In the genomic region with DNA sequence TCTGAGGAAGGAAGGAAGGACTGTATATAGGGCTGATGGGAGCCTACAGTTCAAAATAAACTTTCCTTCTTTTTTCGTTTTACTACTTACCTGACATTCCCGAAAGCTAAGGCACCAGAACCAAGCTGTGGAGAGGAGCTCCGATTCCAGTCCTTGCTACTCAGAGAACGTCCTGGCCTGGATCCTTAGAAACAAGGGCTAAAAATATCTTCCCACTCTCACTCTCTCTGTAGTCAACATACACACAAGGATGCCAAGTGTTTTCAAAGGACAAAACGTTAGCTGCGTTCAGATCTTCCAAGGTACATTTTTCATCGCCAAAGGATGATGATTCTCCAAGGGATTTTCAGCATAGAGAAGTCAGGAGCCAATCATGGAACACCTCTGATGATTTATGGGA, we compare ENCODE assay signal across 35 mouse cellular contexts. TPM values are rescaled to one million over a fixed set of nuclear protein-coding genes. Genes with fewer than 3 reads are reported as not detected.
DNase-seq lines count a peak whose midpoint lies in the region; ATAC-seq lines count a peak whose summit lies in the region.
"Had no signal": no experiment of that assay in that cellular context is flagged by ENCODE, and none has a peak within 500 bp of the region (broad histone marks: within the 10 kb centered on the region; RNA-seq: fewer than 3 reads in every experiment).

No protein-coding gene starts in this region.

- no peak overlapping the region for H3K4me2 ChIP-seq in heart, embryonic 16.5 days (ENCODE audit: low read depth, low read length)
- H3K4me2 ChIP-seq in heart, embryonic 12.5 days = no peak overlapping the region
- H3K4me2 ChIP-seq: embryonic facial prominence, embryonic 13.5 days; forebrain, embryonic 12.5 days; hindbrain, embryonic 15.5 days; limb, embryonic 13.5 days; liver, embryonic 12.5 days had no signal

- no peaks in the 10 kb centered on the region for H3K27me3 ChIP-seq in heart, embryonic 16.5 days (ENCODE audit: control insufficient read depth, insufficient read depth, low read length)
- no peaks in the 10 kb centered on the region for H3K27me3 ChIP-seq in heart, embryonic 12.5 days (replicated peaks)
- H3K27me3 ChIP-seq: embryonic facial prominence, embryonic 13.5 days; forebrain, embryonic 12.5 days; hindbrain, embryonic 15.5 days; limb, embryonic 13.5 days had no signal

- WGBS in heart, embryonic 16.5 days = 56% methylated on average over 7 of the region's 7 CpGs
- 70% methylated on average over 7 of the region's 7 CpGs for WGBS in heart, embryonic 12.5 days

- peaks cover 13% of the 10 kb centered on the region for H3K4me1 ChIP-seq in heart, embryonic 16.5 days (ENCODE audit: control insufficient read depth, insufficient read depth, low read length)
- H3K4me1 ChIP-seq in heart, embryonic 12.5 days (replicated peaks) = peaks cover 17% of the 10 kb centered on the region

- no peak for ATAC-seq in heart, embryonic 16.5 days (replicated peaks; ENCODE audit: extremely low read depth, insufficient read depth, low FRiP score)
- no peak for ATAC-seq in heart, embryonic 12.5 days (ENCODE audit: insufficient number of reproducible peaks, low FRiP score)
- ATAC-seq in monocyte, adult 5-6 weeks (replicated peaks; ENCODE audit: insufficient number of reproducible peaks, low FRiP score, low TSS enrichment, poor library complexity, severe bottlenecking) = no peak
- ATAC-seq: liver, embryonic 12.5 days; midbrain, embryonic 16.5 days had no signal

- H3K36me3 ChIP-seq in heart, embryonic 16.5 days (ENCODE audit: control insufficient read depth, insufficient read depth) = no peaks in the 10 kb centered on the region
- no peaks in the 10 kb centered on the region for H3K36me3 ChIP-seq in heart, embryonic 12.5 days
- H3K36me3 ChIP-seq: embryonic facial prominence, embryonic 13.5 days; forebrain, embryonic 12.5 days; hindbrain, embryonic 15.5 days; limb, embryonic 13.5 days; liver, embryonic 12.5 days; midbrain, embryonic 10.5 days had no signal

- H3K4me3 ChIP-seq in heart, embryonic 16.5 days (ENCODE audit: low read length) = no peak overlapping the region
- H3K4me3 ChIP-seq in heart, embryonic 12.5 days = no peak overlapping the region
- H3K4me3 ChIP-seq: embryonic facial prominence, embryonic 13.5 days; erythroblast, embryonic 14.5 days; forebrain, embryonic 12.5 days; hindbrain, embryonic 15.5 days; limb, embryonic 13.5 days; liver, embryonic 12.5 days; midbrain, embryonic 10.5 days had no signal

- no peak overlapping the region for H3K9ac ChIP-seq in heart, embryonic 16.5 days (ENCODE audit: low read length)
- no peak overlapping the region for H3K9ac ChIP-seq in heart, embryonic 12.5 days
- H3K9ac ChIP-seq: embryonic facial prominence, embryonic 13.5 days; forebrain, embryonic 12.5 days; hindbrain, embryonic 15.5 days; limb, embryonic 13.5 days; liver, embryonic 12.5 days had no signal

- peak; percentile 39 to 53 for DNase-seq in heart, adult 18-20 months
- no peak for DNase-seq in heart, postnatal 25 days (ENCODE audit: low spot score)
- peak; percentile 49 for DNase-seq in adipocyte (ENCODE audit: low spot score)
- peak; percentile 39 for DNase-seq in brain, adult 2 months (ENCODE audit: low read depth, low spot score)
- DNase-seq: adrenal gland, adult 8-10 months; cerebellum, adult 2 months; cerebellum, postnatal 36 days; embryo, embryonic 11 days; kidney, adult 2 months; lung, adult 18-20 months; lung, postnatal 10 days; thymus, adult 2 months; thymus, postnatal 4 days had no signal

- no peaks in the 10 kb centered on the region for H3K9me3 ChIP-seq in heart, embryonic 16.5 days (replicated peaks; ENCODE audit: control insufficient read depth, low read length)
- no peaks in the 10 kb centered on the region for H3K9me3 ChIP-seq in heart, embryonic 12.5 days (replicated peaks)
- H3K9me3 ChIP-seq: embryonic facial prominence, embryonic 13.5 days; forebrain, embryonic 12.5 days; hindbrain, embryonic 15.5 days; limb, embryonic 13.5 days; liver, embryonic 12.5 days; midbrain, embryonic 10.5 days had no signal

- H3K27ac ChIP-seq in heart, embryonic 16.5 days (ENCODE audit: low read length) = peak overlapping the region; percentile 51; the same call in 1 of the 2 replicates
- H3K27ac ChIP-seq in heart, embryonic 12.5 days (ENCODE audit: poor library complexity, severe bottlenecking) = no peak overlapping the region; the same call in 1 of the 2 replicates
- H3K27ac ChIP-seq: embryonic facial prominence, embryonic 13.5 days; forebrain, embryonic 12.5 days; hindbrain, embryonic 15.5 days; kidney, postnatal 0 days; limb, embryonic 13.5 days; liver, embryonic 12.5 days; midbrain, embryonic 10.5 days had no signal

- intact Hi-C loops in heart, postnatal 25 days (cut with DNase I) = loop anchor here (2.0 to 5.0 kb wide), 2 partner anchors 35 to 344 kb away; a partner anchor contains a TSS

RNA-seq across cellular contexts. Expression of a gene that starts 0.5 kb away (rescaled TPM):
- 1 to 10 TPM in 1 of 2 experiments, under 1 TPM in 1; 0.72 to 1.2 TPM for total RNA-seq in heart, adult 18-20 months (2021)
- under 1 TPM; 0.75 to 0.94 TPM for total RNA-seq in heart, postnatal 25 days (2021)
- polyA plus RNA-seq in heart, embryonic 16.5 days (2015; fragmentation: Nextera tagmentation; extraction: Ambion mirVana) = 0.11 TPM in 1 of 2 replicates, not detected in the other
- not detected in 2 replicates for polyA plus RNA-seq in heart, embryonic 12.5 days (2016; fragmentation: Nextera tagmentation; extraction: Ambion mirVana)
- not detected in 3 replicates for total RNA-seq in monocyte, adult 5-6 weeks (2017)
- total RNA-seq: adrenal gland, adult 8-10 months; hematopoietic stem cell, adult 5-6 weeks; MEL had no signal
- polyA plus RNA-seq: C2C12; erythroblast, embryonic 14.5 days; intestine, embryonic 14.5 days; large intestine, adult 2 months; limb, embryonic 13.5 days; liver, embryonic 12.5 days; small intestine, adult 2 months; stomach, embryonic 16.5 days had no signal

RNA-seq across cellular contexts. Expression of a gene that starts 2.7 kb away (rescaled TPM):
- total RNA-seq in heart, adult 18-20 months (2021) = 100 to 1,000 TPM; 113 to 125 TPM
- 10 to 100 TPM; 92.4 to 93.0 TPM for total RNA-seq in heart, postnatal 25 days (2021)
- polyA plus RNA-seq in heart, embryonic 16.5 days (2015; fragmentation: Nextera tagmentation; extraction: Ambion mirVana) = 10.3 and 13.6 TPM in 2 replicates
- polyA plus RNA-seq in heart, embryonic 12.5 days (2016; fragmentation: Nextera tagmentation; extraction: Ambion mirVana) = 16.2 and 18.1 TPM in 2 replicates
- total RNA-seq in monocyte, adult 5-6 weeks (2017) = 14.7 to 21.9 TPM (median 18.5 TPM) in 3 replicates

RNA-seq across cellular contexts. Expression of a gene that starts 35.6 kb away (rescaled TPM):
- total RNA-seq in heart, adult 18-20 months (2021) = not detected
- total RNA-seq in heart, postnatal 25 days (2021) = not detected
- 5.6 and 6.4 TPM in 2 replicates for polyA plus RNA-seq in heart, embryonic 16.5 days (2015; fragmentation: Nextera tagmentation; extraction: Ambion mirVana)
- polyA plus RNA-seq in heart, embryonic 12.5 days (2016; fragmentation: Nextera tagmentation; extraction: Ambion mirVana) = 10.9 and 11.6 TPM in 2 replicates
- total RNA-seq in monocyte, adult 5-6 weeks (2017) = 3.1 to 8.9 TPM (median 5.7 TPM) in 3 replicates
- total RNA-seq: adrenal gland, adult 8-10 months; layer of hippocampus, postnatal 14 days had no signal
- polyA plus RNA-seq: cerebellum, adult 2 months; frontal cortex, adult 2 months; hindbrain, embryonic 15.5 days; kidney, adult 2 months; large intestine, adult 2 months; midbrain, embryonic 16.5 days; neural tube, embryonic 14.5 days; stomach, embryonic 16.5 days had no signal

RNA-seq across cellular contexts. Expression of a gene that starts 58.8 kb away (rescaled TPM):
- total RNA-seq in heart, adult 18-20 months (2021) = 10 to 100 TPM; 31.9 to 33.7 TPM
- total RNA-seq in heart, postnatal 25 days (2021) = 10 to 100 TPM; 31.4 to 34.5 TPM
- 35.3 and 35.5 TPM in 2 replicates for polyA plus RNA-seq in heart, embryonic 16.5 days (2015; fragmentation: Nextera tagmentation; extraction: Ambion mirVana)
- 49.3 and 52.3 TPM in 2 replicates for polyA plus RNA-seq in heart, embryonic 12.5 days (2016; fragmentation: Nextera tagmentation; extraction: Ambion mirVana)
- 21.3 to 43.8 TPM (median 39.0 TPM) in 3 replicates for total RNA-seq in monocyte, adult 5-6 weeks (2017)
